Mouse (Mus musculus): ENCODE results near the gene Ank. TPM values are rescaled to one million over a fixed set of nuclear protein-coding genes. Genes with fewer than 3 reads are reported as not detected.

Ank gene
- total and polyA plus RNA-seq, 2 experiments from 2014 or later = 15.8 to 28.4 TPM

- no peak overlapping the region for H3K4me2 ChIP-seq (ENCODE audit: low read depth, low read length, poor library complexity, severe bottlenecking)
- no peak for ATAC-seq (ENCODE audit: low FRiP score)
These were observed 146.8 kb downstream of the Ank start for GRCm38 (mm10) chr15:27613255-27613654.

DNA sequence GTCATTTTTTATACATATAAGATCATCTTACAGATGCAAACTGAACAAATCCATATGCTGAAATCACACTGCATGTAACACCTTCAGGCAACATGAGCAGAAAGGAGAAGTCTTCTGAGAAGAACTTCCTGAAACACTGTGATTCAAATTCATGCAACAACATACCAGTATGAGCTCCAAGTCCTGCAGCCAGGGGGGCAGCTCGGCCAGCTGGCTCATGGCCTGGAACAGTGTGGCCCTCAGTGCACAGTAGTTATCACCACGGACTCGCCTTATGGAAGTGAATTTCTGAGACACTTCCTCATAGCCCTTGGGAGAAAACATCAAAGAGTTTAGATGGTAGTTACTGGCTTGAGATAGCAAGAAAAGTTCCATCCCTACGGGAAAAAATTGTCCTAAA, 149.7 kb downstream of the Ank start:
- no peak overlapping the region for H3K9ac ChIP-seq (replicated peaks; ENCODE audit: low read length, poor library complexity, severe bottlenecking)

More at GRCm38 (mm10) chr15:27613255-27613654, 146.8 kb downstream of the Ank start:
- no peak overlapping the region for H3K27ac ChIP-seq (ENCODE audit: low read depth, low read length)
- 93% methylated on average over 4 of the region's 4 CpGs for WGBS
- H3K36me3 ChIP-seq (ENCODE audit: insufficient read depth, low read length) = peaks cover 15% of the 10 kb centered on the region
- no peaks in the 10 kb centered on the region for H3K4me1 ChIP-seq (ENCODE audit: insufficient read depth, low read length)
- no peaks in the 10 kb centered on the region for H3K9me3 ChIP-seq (ENCODE audit: low read length)
- DNase-seq (ENCODE audit: low spot score) = no peak
- no peak overlapping the region for H3K4me3 ChIP-seq (ENCODE audit: low read depth, low read length)
- no peak overlapping the region for H3K9ac ChIP-seq (replicated peaks; ENCODE audit: low read length, poor library complexity, severe bottlenecking)
- TF ChIP-seq CTCF (IDR thresholded peaks at IDR 0.05) = no peak
- no peaks in the 10 kb centered on the region for H3K27me3 ChIP-seq (ENCODE audit: insufficient read depth, low read length)

GRCm38 (mm10) chr15:27617227-27617626, 150.8 kb downstream of the Ank start:
- no peak overlapping the region for H3K4me3 ChIP-seq (ENCODE audit: low read depth, low read length)
- ATAC-seq (ENCODE audit: low FRiP score) = no peak
- H3K9me3 ChIP-seq (ENCODE audit: low read length) = no peaks in the 10 kb centered on the region
- WGBS = 91% methylated on average over 3 of the region's 3 CpGs
- no peak for TF ChIP-seq CTCF (IDR thresholded peaks at IDR 0.05)
- no peaks in the 10 kb centered on the region for H3K27me3 ChIP-seq (ENCODE audit: insufficient read depth, low read length)
- H3K4me2 ChIP-seq (ENCODE audit: low read depth, low read length, poor library complexity, severe bottlenecking) = no peak overlapping the region
- peaks cover 11% of the 10 kb centered on the region for H3K36me3 ChIP-seq (ENCODE audit: insufficient read depth, low read length)
- no peak overlapping the region for H3K27ac ChIP-seq (ENCODE audit: low read depth, low read length)
- no peak for DNase-seq (ENCODE audit: low spot score)
- no peaks in the 10 kb centered on the region for H3K4me1 ChIP-seq (ENCODE audit: insufficient read depth, low read length)
- no peak overlapping the region for H3K9ac ChIP-seq (replicated peaks; ENCODE audit: low read length, poor library complexity, severe bottlenecking)

More for the DNA sequence above, 149.7 kb downstream of the Ank start:
- Histone ChIP-seq H3K4me3 (ENCODE audit: low read depth, low read length) (no peak overlapping the region), H3K4me2 (ENCODE audit: low read depth, low read length, poor library complexity, severe bottlenecking) (no peak overlapping the region), H3K36me3 (ENCODE audit: insufficient read depth, low read length) (peaks cover 11% of the 10 kb centered on the region), H3K9me3 (ENCODE audit: low read length) (no peaks in the 10 kb centered on the region), H3K27ac (ENCODE audit: low read depth, low read length) (no peak overlapping the region), H3K4me1 (ENCODE audit: insufficient read depth, low read length) (no peaks in the 10 kb centered on the region), H3K27me3 (ENCODE audit: insufficient read depth, low read length) (no peaks in the 10 kb centered on the region)
- no peak for TF ChIP-seq CTCF (IDR thresholded peaks at IDR 0.05)
- WGBS = 72% methylated on average over 4 of the region's 4 CpGs
- ATAC-seq (ENCODE audit: low FRiP score) = no peak
- peak; percentile 28 for DNase-seq (ENCODE audit: low spot score)

GRCm38 (mm10) chr15:27618778-27619533, 152.5 kb downstream of the Ank start:
- H3K36me3 ChIP-seq (ENCODE audit: insufficient read depth, low read length) = peaks cover 19% of the 10 kb centered on the region
- ATAC-seq (ENCODE audit: low FRiP score) (no peak), DNase-seq (ENCODE audit: low spot score) (no peak)
- H3K27ac ChIP-seq (ENCODE audit: low read depth, low read length) = no peak overlapping the region
- H3K4me2 ChIP-seq (ENCODE audit: low read depth, low read length, poor library complexity, severe bottlenecking) = no peak overlapping the region
- no peaks in the 10 kb centered on the region for H3K9me3 ChIP-seq (ENCODE audit: low read length)
- no peaks in the 10 kb centered on the region for H3K27me3 ChIP-seq (ENCODE audit: insufficient read depth, low read length)
- no peak overlapping the region for H3K9ac ChIP-seq (replicated peaks; ENCODE audit: low read length, poor library complexity, severe bottlenecking)
- no peak overlapping the region for H3K4me3 ChIP-seq (ENCODE audit: low read depth, low read length)
- H3K4me1 ChIP-seq (ENCODE audit: insufficient read depth, low read length) = no peaks in the 10 kb centered on the region
- TF ChIP-seq CTCF (IDR thresholded peaks at IDR 0.05) = no peak
- WGBS = 89% methylated on average over 6 of the region's 6 CpGs

- DNase-seq (ENCODE audit: low spot score) (no peak), ATAC-seq (ENCODE audit: low FRiP score) (no peak)
- Histone ChIP-seq H3K4me2 (ENCODE audit: low read depth, low read length, poor library complexity, severe bottlenecking) (no peak overlapping the region), H3K9me3 (ENCODE audit: low read length) (no peaks in the 10 kb centered on the region), H3K4me1 (ENCODE audit: insufficient read depth, low read length) (no peaks in the 10 kb centered on the region), H3K4me3 (ENCODE audit: low read depth, low read length) (no peak overlapping the region), H3K36me3 (ENCODE audit: insufficient read depth, low read length) (peaks cover 19% of the 10 kb centered on the region), H3K27me3 (ENCODE audit: insufficient read depth, low read length) (no peaks in the 10 kb centered on the region), H3K9ac (replicated peaks; ENCODE audit: low read length, poor library complexity, severe bottlenecking) (no peak overlapping the region), H3K27ac (ENCODE audit: low read depth, low read length) (no peak overlapping the region)
- 90% methylated on average over 3 of the region's 3 CpGs for WGBS
- no peak for TF ChIP-seq CTCF (IDR thresholded peaks at IDR 0.05)
These were observed 153.2 kb downstream of the Ank start for GRCm38 (mm10) chr15:27619683-27620082.

DNA sequence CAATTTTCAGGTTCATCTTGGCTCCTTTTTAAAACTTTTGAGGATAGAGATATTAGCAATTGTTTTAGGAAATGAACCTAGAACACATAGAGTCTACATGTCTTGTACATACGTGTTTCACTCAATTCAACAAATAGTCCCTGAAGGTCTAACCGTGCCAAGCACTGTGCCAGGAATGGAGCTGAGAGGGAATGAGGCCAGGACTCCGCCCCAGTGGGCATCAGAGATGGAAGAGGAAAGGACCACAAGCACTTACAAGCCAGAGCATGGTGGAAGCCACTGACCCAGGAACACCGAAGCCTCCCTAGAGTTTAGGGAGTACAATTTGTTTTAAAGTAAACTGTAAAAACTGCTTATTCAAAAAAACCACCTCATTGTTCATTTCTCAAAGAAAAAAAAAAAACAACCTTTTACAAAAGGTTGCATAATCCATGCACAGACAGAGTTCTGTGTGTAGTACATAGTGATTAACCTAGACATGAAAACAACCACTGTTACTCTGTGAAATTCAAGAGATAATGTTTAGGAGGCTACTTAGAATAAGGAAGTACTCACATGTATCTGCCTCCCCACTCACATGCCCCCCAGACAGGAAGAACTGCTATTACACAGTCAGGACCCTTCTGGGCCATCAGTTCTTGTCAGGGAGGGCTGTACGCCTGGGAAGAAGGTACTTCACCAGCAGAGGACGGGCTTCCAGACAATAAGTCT, 154.2 kb downstream of the Ank start:
- Histone ChIP-seq H3K4me3 (ENCODE audit: low read depth, low read length) (no peak overlapping the region), H3K9me3 (ENCODE audit: low read length) (no peaks in the 10 kb centered on the region)

More for the DNA sequence above, 154.2 kb downstream of the Ank start:
- DNase-seq (ENCODE audit: low spot score) = no peak
- no peak for ATAC-seq (ENCODE audit: low FRiP score)
- Histone ChIP-seq H3K27me3 (ENCODE audit: insufficient read depth, low read length) (no peaks in the 10 kb centered on the region), H3K4me2 (ENCODE audit: low read depth, low read length, poor library complexity, severe bottlenecking) (no peak overlapping the region), H3K36me3 (ENCODE audit: insufficient read depth, low read length) (peaks cover 12% of the 10 kb centered on the region), H3K9ac (replicated peaks; ENCODE audit: low read length, poor library complexity, severe bottlenecking) (no peak overlapping the region), H3K27ac (ENCODE audit: low read depth, low read length) (no peak overlapping the region), H3K4me1 (ENCODE audit: insufficient read depth, low read length) (no peaks in the 10 kb centered on the region)
- 89% methylated on average over 6 of the region's 6 CpGs for WGBS
- TF ChIP-seq CTCF (IDR thresholded peaks at IDR 0.05) = no peak
